Mouse (Mus musculus): ENCODE results near the gene Samd3. TPM values are rescaled to one million over a fixed set of nuclear protein-coding genes. Genes with fewer than 3 reads are reported as not detected.

The Samd3 gene
- polyA plus RNA-seq, 1 experiment from 2014 or later = 0.15 TPM

DNA sequence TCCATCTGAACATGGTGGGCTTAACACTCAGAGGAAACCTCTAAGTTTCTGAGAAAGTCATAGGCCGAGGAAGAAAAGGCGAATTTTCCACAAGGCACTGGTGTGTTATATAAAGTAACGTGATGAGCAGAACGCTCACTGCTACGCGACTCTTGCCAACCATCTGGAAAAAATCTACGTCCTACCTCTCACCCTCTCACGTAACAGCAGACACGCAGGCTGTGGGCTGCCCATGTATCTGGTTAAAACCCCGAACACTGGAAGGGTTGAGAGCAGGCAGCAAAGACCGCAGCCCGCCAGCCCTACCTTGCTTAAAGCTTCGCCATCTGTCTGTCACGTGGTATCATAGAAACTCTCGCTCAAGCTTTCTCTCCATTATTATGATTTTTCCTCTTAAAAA lies 84.8 kb downstream of the Samd3 start:
- 37% methylated on average over 15 of the region's 15 CpGs for WGBS
- Histone ChIP-seq H3K4me1 (peaks cover 6% of the 10 kb centered on the region), H3K9ac (no peak overlapping the region), H3K9me3 (no peaks in the 10 kb centered on the region), H3K27me3 (no peaks in the 10 kb centered on the region), H3K36me3 (peaks cover 51% of the 10 kb centered on the region), H3K4me3 (no peak overlapping the region), H3K4me2 (peak overlapping the region; percentile 28), H3K27ac (peak overlapping the region; percentile 73; the same call in 1 of the 2 replicates)
- ATAC-seq (ENCODE audit: insufficient number of reproducible peaks, insufficient read depth, low FRiP score, low TSS enrichment, low read depth) = peak; percentile 52; the same call in 1 of the 2 replicates

DNA sequence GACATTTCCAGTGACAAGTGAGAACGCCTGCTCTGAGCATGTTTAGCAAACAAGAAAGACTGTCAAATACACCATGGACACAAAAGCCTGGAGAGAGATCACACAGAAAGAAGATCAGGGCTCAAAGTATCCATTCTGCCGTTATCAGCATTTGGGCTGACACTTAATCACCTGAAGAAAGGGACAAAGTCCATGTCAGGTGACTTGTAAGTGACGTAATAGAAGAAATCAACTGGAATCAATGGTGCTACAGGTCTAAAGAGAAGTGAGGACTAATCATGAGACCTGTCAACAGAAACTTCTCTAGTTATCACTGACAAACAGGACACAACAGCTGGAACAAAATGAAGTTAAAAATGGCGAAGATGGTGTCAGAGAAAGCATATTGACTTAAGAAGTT lies 91.2 kb downstream of the Samd3 start:
- H3K27me3 ChIP-seq = no peaks in the 10 kb centered on the region
- H3K36me3 ChIP-seq = peaks cover 52% of the 10 kb centered on the region
- 88% methylated on average over 4 of the region's 4 CpGs for WGBS
- H3K9ac ChIP-seq = no peak overlapping the region
- no peaks in the 10 kb centered on the region for H3K4me1 ChIP-seq
- no peak overlapping the region for H3K4me3 ChIP-seq
- no peak for ATAC-seq (ENCODE audit: insufficient number of reproducible peaks, insufficient read depth, low FRiP score, low TSS enrichment, low read depth)
- no peaks in the 10 kb centered on the region for H3K9me3 ChIP-seq
- H3K4me2 ChIP-seq = no peak overlapping the region
- H3K27ac ChIP-seq = no peak overlapping the region

Other genes starting within 250 kb of the Samd3 start
- gene Gm9767, start 151.5 kb upstream of the Samd3 start, polyA plus RNA-seq (2015; fragmentation: Nextera tagmentation; extraction: Ambion mirVana) = 0.59 and 0.95 TPM in 2 replicates
- 18.5 and 23.8 TPM in 2 replicates for gene Tmem200a, start 150.7 kb upstream of the Samd3 start, polyA plus RNA-seq (2015; fragmentation: Nextera tagmentation; extraction: Ambion mirVana)
- gene L3mbtl3, start 146.3 kb downstream of the Samd3 start, polyA plus RNA-seq (2015; fragmentation: Nextera tagmentation; extraction: Ambion mirVana) = 22.5 and 24.3 TPM in 2 replicates